Mouse (Mus musculus) megakaryocyte, embryonic 14.5 days (primary cell): ENCODE results near the gene Grik3. TPM values are rescaled to one million over a fixed set of nuclear protein-coding genes. Genes with fewer than 3 reads are reported as not detected.

Experiments
- H3K27me3 ChIP-seq: replicated peaks from 2 replicates; pipeline ENCODE3; 2012; ENCODE audit warnings: inconsistent platforms
- H3K36me3 ChIP-seq: replicated peaks from 2 replicates; pipeline ENCODE3; 2012; ENCODE audit warnings: low read length, inconsistent platforms, mixed read lengths
- H3K4me1 ChIP-seq: 2 replicates; pipeline ENCODE4 v1.6.1; 2012; ENCODE audit warnings: inconsistent platforms
- H3K4me3 ChIP-seq: replicated peaks from 2 replicates; pipeline ENCODE3; 2012; ENCODE audit warnings: moderate library complexity, mild to moderate bottlenecking, inconsistent platforms
- H3K9me3 ChIP-seq: 2 replicates; pipeline ENCODE4 v1.6.1; 2012; ENCODE audit warnings: inconsistent platforms
- FLI1 ChIP-seq: IDR thresholded peaks from 2 replicates; pipeline ENCODE4 v1.6.1; 2012; ENCODE audit warnings: low read length, inconsistent platforms, mixed read lengths
- GATA1 ChIP-seq: IDR thresholded peaks from 3 replicates; pipeline ENCODE4 v1.6.1; 2012; ENCODE audit warnings: mixed read lengths, low read length, inconsistent platforms, borderline replicate concordance
- polyA plus RNA-seq: library from polyadenylated mRNA; stranded (reverse); fragments of >175 nt; gene quantifications from 2 replicates; pipeline ENCODE4 v1.2.3, GENCODE M21; 2012; ENCODE audit warnings: low replicate concordance; ENCODE audit not compliant: insufficient read depth

The Grik3 gene
- polyA plus RNA-seq, 1 experiment, result not detected

DNA sequence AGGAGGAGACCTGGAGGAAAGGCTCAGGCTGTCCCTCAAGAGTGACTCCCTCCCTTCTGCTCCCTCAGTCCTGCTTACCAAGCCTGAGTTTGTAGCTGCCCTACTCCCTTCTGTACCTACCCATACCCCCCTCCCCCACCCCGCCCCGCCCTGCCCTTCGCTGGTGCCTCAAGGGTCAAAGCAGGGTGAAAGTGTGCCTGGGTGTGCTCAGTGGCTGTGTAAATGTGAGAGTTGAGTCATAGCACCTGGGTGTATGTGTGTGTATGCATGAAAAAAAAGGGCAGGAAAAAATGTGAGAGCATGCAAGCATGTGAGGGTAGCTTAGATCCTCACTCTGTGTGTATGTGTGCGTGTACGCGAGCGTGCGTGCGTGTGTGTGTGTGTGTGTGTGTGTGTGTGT lies 49.1 kb downstream of the Grik3 start:
- Histone ChIP-seq H3K4me1 (peaks cover 3% of the 10 kb centered on the region; the same call in 1 of the 2 replicates), H3K9me3 (no peaks in the 10 kb centered on the region), H3K36me3 (no peaks in the 10 kb centered on the region), H3K27me3 (peaks cover 30% of the 10 kb centered on the region), H3K4me3 (no peak overlapping the region)
- no peak for TF ChIP-seq GATA1
- no peak for TF ChIP-seq FLI1

DNA sequence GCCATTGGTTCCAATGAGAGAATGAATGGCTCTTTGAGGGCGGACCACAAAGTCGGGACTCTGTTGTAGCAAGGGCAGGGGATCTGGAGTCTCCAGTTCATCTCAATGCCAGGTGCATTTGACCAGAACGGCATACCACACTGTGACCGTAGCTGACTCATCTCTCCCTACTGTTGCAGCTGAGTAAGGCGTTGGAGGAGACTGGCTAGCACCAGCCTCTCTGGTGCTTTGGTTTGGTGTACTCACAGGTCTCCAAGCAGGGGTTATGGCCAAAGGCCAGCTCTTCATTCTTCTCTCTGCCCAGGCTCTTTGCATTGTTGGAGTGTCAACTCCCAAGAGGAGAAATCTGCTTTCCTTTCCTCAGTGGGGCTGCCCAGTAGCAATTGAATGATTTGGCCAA lies 52.7 kb downstream of the Grik3 start:
- Histone ChIP-seq H3K27me3 (peaks cover 30% of the 10 kb centered on the region), H3K9me3 (no peaks in the 10 kb centered on the region)
- TF ChIP-seq GATA1 (no peak), FLI1 (no peak)

DNA sequence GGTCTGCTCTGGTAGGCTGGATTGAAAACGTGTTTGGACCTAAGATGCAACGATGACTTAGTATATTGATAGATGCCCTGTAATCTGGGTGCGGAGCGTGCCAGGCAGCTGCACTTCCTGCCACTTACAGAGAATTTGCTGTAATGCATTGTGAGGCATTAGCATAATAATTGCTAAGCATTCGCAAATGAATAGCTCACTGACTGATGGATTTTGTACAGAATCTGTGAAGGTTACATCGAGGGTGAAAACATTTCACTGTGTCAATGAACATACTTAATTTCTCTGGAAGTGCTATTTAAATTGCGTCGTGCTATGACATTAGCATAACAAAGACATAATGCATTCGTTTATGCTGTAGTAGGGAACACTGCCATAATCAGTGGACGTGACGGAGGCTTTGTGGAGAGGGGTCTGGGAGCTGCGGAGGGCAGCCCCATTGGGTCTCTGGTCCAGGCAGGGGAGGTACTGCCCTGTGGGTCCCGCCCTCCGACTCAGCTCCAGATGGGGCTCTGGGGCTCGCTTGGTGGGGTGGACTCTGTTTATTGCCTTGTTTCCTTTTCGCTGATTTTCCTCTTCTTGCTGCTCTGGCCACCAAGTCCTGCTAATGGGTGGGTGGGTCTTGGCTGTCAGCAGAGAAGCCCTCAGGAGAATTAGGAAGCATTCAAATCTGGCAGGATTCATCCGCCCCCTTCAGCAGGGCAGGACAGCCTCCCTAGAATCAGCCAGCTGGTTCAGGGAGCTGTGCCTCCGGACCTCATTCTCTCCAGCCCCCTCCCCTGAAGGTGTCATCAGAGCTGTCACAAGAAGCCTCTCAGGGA lies 54.7 kb downstream of the Grik3 start:
- no peaks in the 10 kb centered on the region for H3K4me1 ChIP-seq
- no peaks in the 10 kb centered on the region for H3K36me3 ChIP-seq
- TF ChIP-seq GATA1, result no peak
- TF ChIP-seq FLI1, result no peak
- H3K4me3 ChIP-seq, result no peak overlapping the region
- H3K9me3 ChIP-seq, result no peaks in the 10 kb centered on the region
- H3K27me3 ChIP-seq, result peaks cover 27% of the 10 kb centered on the region

More for the DNA sequence above, 52.7 kb downstream of the Grik3 start:
- H3K36me3 ChIP-seq, result no peaks in the 10 kb centered on the region
- no peak overlapping the region for H3K4me3 ChIP-seq
- H3K4me1 ChIP-seq, result peaks cover 3% of the 10 kb centered on the region; the same call in 1 of the 2 replicates

DNA sequence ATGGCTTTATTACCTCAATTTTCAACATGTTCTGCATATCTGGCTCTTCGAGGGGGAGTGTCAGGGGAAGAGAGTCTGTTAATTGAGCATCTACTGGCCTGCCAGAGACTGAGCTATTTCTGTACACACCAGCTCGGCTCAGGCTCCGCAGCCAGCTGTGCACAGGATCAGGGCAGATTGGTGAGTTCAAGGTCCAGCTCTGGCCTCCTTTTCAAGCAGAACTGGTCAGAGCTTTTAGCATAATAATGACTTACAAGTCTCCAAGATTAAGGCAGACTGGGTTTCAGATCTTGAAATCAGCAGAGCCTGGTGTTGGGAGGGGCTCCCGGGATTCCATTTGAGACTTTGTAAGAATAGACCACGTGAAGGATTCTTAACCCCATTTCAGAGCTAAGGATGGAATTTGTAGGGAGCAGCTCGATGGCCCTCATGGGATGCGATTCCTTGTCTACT lies 55.3 kb downstream of the Grik3 start:
- Histone ChIP-seq H3K36me3 (no peaks in the 10 kb centered on the region), H3K4me1 (no peaks in the 10 kb centered on the region), H3K4me3 (no peak overlapping the region), H3K9me3 (no peaks in the 10 kb centered on the region), H3K27me3 (peaks cover 24% of the 10 kb centered on the region)
- TF ChIP-seq GATA1, result no peak
- TF ChIP-seq FLI1, result no peak

GRCm38 (mm10) chr4:125548190-125548589 lies 57.7 kb downstream of the Grik3 start:
- Histone ChIP-seq H3K36me3 (no peaks in the 10 kb centered on the region), H3K4me1 (no peaks in the 10 kb centered on the region), H3K27me3 (peaks cover 21% of the 10 kb centered on the region), H3K9me3 (peaks cover 20% of the 10 kb centered on the region), H3K4me3 (no peak overlapping the region)
- TF ChIP-seq FLI1, result no peak
- TF ChIP-seq GATA1, result no peak

DNA sequence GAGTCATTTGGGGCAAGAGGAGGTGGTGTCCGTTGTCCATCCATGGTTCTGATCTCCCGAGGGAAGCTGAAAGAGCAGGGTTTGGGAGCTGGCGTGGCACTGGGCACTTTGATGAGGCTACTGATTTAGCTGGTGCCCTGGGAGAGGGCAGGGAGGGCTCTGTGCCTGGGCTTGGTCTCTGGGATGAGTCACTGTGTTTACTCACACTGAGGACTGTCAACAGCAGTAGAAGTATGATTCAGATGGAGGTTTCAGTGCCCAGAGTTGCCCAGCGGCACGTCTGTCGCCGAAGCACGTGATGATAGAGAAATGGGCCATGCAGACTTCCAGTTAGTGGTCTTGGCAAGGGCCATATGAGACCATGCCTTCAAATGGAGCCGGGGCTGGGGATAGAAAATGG lies 63.3 kb downstream of the Grik3 start:
- Histone ChIP-seq H3K4me1 (no peaks in the 10 kb centered on the region), H3K36me3 (no peaks in the 10 kb centered on the region), H3K4me3 (no peak overlapping the region), H3K9me3 (peaks cover 23% of the 10 kb centered on the region), H3K27me3 (peaks cover 2% of the 10 kb centered on the region)
- TF ChIP-seq GATA1 (no peak), FLI1 (no peak)

- Histone ChIP-seq H3K9me3 (peaks cover 17% of the 10 kb centered on the region), H3K4me1 (no peaks in the 10 kb centered on the region), H3K36me3 (no peaks in the 10 kb centered on the region), H3K4me3 (no peak overlapping the region), H3K27me3 (peaks cover 11% of the 10 kb centered on the region)
- no peak for TF ChIP-seq FLI1
- TF ChIP-seq GATA1, result no peak
Observed at GRCm38 (mm10) chr4:125556405-125557308, 66.2 kb downstream of the Grik3 start.

GRCm38 (mm10) chr4:125559564-125559963 lies 69.1 kb downstream of the Grik3 start:
- Histone ChIP-seq H3K4me1 (no peaks in the 10 kb centered on the region), H3K4me3 (no peak overlapping the region), H3K36me3 (no peaks in the 10 kb centered on the region), H3K9me3 (no peaks in the 10 kb centered on the region), H3K27me3 (peaks cover 16% of the 10 kb centered on the region)
- TF ChIP-seq GATA1, result no peak
- TF ChIP-seq FLI1, result no peak

GRCm38 (mm10) chr4:125560806-125561205 lies 70.3 kb downstream of the Grik3 start:
- Histone ChIP-seq H3K4me3 (no peak overlapping the region), H3K9me3 (no peaks in the 10 kb centered on the region), H3K27me3 (peaks cover 19% of the 10 kb centered on the region), H3K36me3 (no peaks in the 10 kb centered on the region), H3K4me1 (no peaks in the 10 kb centered on the region)
- TF ChIP-seq GATA1, result no peak
- TF ChIP-seq FLI1, result no peak

- Histone ChIP-seq H3K4me1 (no peaks in the 10 kb centered on the region), H3K36me3 (no peaks in the 10 kb centered on the region), H3K9me3 (no peaks in the 10 kb centered on the region), H3K27me3 (peaks cover 22% of the 10 kb centered on the region), H3K4me3 (no peak overlapping the region)
- no peak for TF ChIP-seq FLI1
- no peak for TF ChIP-seq GATA1
Observed at GRCm38 (mm10) chr4:125563579-125563978, 73.1 kb downstream of the Grik3 start.
